Mouse (Mus musculus) hindbrain, postnatal 0 days (tissue): ENCODE results near the gene A630001G21Rik. TPM values are rescaled to one million over a fixed set of nuclear protein-coding genes. Genes with fewer than 3 reads are reported as not detected.

Experiments used
- ATAC-seq: fragments of 200-750 bp; cut with Nextera tagmentation; 2 replicates; pipeline ENCODE4 v1.8.0; 2017; ENCODE audit warnings: mild to moderate bottlenecking, moderate TSS enrichment, moderate library complexity
- DNase-seq: peaks from one replicate; pipeline ENCODE4 v3.0.0-alpha.2; 2015; ENCODE audit warnings: low spot score
- H3K27ac ChIP-seq: fragments of 300-500 bp; sonication (generic); 2 replicates; pipeline ENCODE4 v1.5.1; 2014; ENCODE audit warnings: mild to moderate bottlenecking
- H3K27me3 ChIP-seq: fragments of 300-500 bp; sonication (generic); 2 replicates; pipeline ENCODE4 v1.6.1; 2014; ENCODE audit warnings: low read length, mixed read lengths; ENCODE audit not compliant: insufficient read depth
- H3K36me3 ChIP-seq: fragments of 300-500 bp; sonication (generic); 2 replicates; pipeline ENCODE4 v1.6.1; 2014; ENCODE audit warnings: low read length, mixed read lengths; ENCODE audit not compliant: insufficient read depth
- H3K4me1 ChIP-seq: fragments of 300-500 bp; sonication (generic); 2 replicates; pipeline ENCODE4 v1.6.1; 2014; ENCODE audit warnings: antibody characterized with exemption, low read length, mixed read lengths; ENCODE audit not compliant: insufficient read depth
- H3K4me2 ChIP-seq: fragments of 300-500 bp; sonication (generic); 2 replicates; pipeline ENCODE4 v1.6.1; 2014; ENCODE audit warnings: low read depth, mild to moderate bottlenecking, low read length, moderate library complexity, mixed read lengths
- H3K4me3 ChIP-seq: fragments of 300-500 bp; sonication (generic); 2 replicates; pipeline ENCODE4 v1.5.1; 2014; ENCODE audit warnings: low read length
- H3K9ac ChIP-seq: fragments of 300-500 bp; sonication (generic); replicated peaks from 2 replicates; pipeline ENCODE4 v1.6.1; 2014; ENCODE audit warnings: mild to moderate bottlenecking, low read length, moderate library complexity, mixed read lengths
- H3K9me3 ChIP-seq: fragments of 300-500 bp; sonication (generic); 2 replicates; pipeline ENCODE4 v1.6.1; 2016; ENCODE audit warnings: low read length, mixed read lengths
- CTCF ChIP-seq: IDR thresholded peaks from 2 replicates; pipeline ENCODE4 v1.5.1; 2016; ENCODE audit warnings: antibody characterized with exemption, control low read depth, low read depth
- WGBS: fragments of 180-500 bp; shearing (Covaris S2); extraction: QIAGEN DNeasy Blood & Tissue Kit; methylation state at CpG from one replicate; pipeline ENCODE4 v1.1.7; 2014; 5-methylcytosine and 5-hydroxymethylcytosine counted together
- polyA plus RNA-seq: library from polyadenylated mRNA; unstranded; fragments of >200 nt; fragmentation: Nextera tagmentation; extraction: Ambion mirVana; gene quantifications from 2 replicates; pipeline ENCODE4 v1.2.1, GENCODE M21; 2015
- total RNA-seq: library from RNA; depleted of rRNA; stranded (reverse); fragments of >200 nt; gene quantifications from 2 replicates; pipeline ENCODE4 v1.2.3, GENCODE M21; 2014

Gene A630001G21Rik
- total and polyA plus RNA-seq, 2 experiments from 2014 or later = 0.36 TPM; not detected in 1

GRCm38 (mm10) chr1:85776154-85776553, 2.3 kb downstream of the A630001G21Rik start:
- Histone ChIP-seq H3K9ac (no peak overlapping the region), H3K4me3 (no peak overlapping the region), H3K27ac (no peak overlapping the region), H3K4me1 (no peaks in the 10 kb centered on the region), H3K27me3 (no peaks in the 10 kb centered on the region), H3K4me2 (0 out of 2 replicates have a peak overlapping the region, but pooled peaks have one; percentile 10), H3K36me3 (no peaks in the 10 kb centered on the region), H3K9me3 (no peaks in the 10 kb centered on the region)
- no peak for ATAC-seq
- TF ChIP-seq CTCF = no peak
- 48% methylated on average over 10 of the region's 10 CpGs for WGBS
- peak; percentile 19 for DNase-seq

- Histone ChIP-seq H3K9ac (no peak overlapping the region), H3K4me3 (no peak overlapping the region), H3K4me2 (no peak overlapping the region), H3K9me3 (no peaks in the 10 kb centered on the region), H3K36me3 (no peaks in the 10 kb centered on the region), H3K27ac (no peak overlapping the region), H3K4me1 (no peaks in the 10 kb centered on the region), H3K27me3 (no peaks in the 10 kb centered on the region)
- no peak for TF ChIP-seq CTCF
- WGBS = 65% methylated on average over 7 of the region's 7 CpGs
- ATAC-seq (peak; percentile 59), DNase-seq (peak; percentile 59)
Observed at GRCm38 (mm10) chr1:85775136-85775535, 3.3 kb downstream of the A630001G21Rik start.

GRCm38 (mm10) chr1:85771976-85772375, 6.5 kb downstream of the A630001G21Rik start:
- Histone ChIP-seq H3K27ac (no peak overlapping the region), H3K36me3 (no peaks in the 10 kb centered on the region), H3K4me2 (no peak overlapping the region), H3K4me1 (no peaks in the 10 kb centered on the region), H3K4me3 (no peak overlapping the region), H3K27me3 (no peaks in the 10 kb centered on the region), H3K9me3 (no peaks in the 10 kb centered on the region), H3K9ac (no peak overlapping the region)
- 72% methylated on average over 3 of the region's 3 CpGs for WGBS
- DNase-seq (no peak), ATAC-seq (no peak)
- TF ChIP-seq CTCF = no peak

- no peak for TF ChIP-seq CTCF
- Histone ChIP-seq H3K4me3 (no peak overlapping the region), H3K4me1 (no peaks in the 10 kb centered on the region), H3K36me3 (no peaks in the 10 kb centered on the region), H3K9ac (no peak overlapping the region), H3K9me3 (no peaks in the 10 kb centered on the region), H3K4me2 (no peak overlapping the region), H3K27me3 (no peaks in the 10 kb centered on the region), H3K27ac (no peak overlapping the region)
- ATAC-seq (no peak), DNase-seq (no peak)
- WGBS = 75% methylated on average over 1 of the region's 1 CpGs
Observed at GRCm38 (mm10) chr1:85767754-85768153, 10.7 kb downstream of the A630001G21Rik start.

GRCm38 (mm10) chr1:85766120-85766519, 12.3 kb downstream of the A630001G21Rik start:
- Histone ChIP-seq H3K4me2 (no peak overlapping the region), H3K4me3 (no peak overlapping the region), H3K27ac (no peak overlapping the region), H3K27me3 (no peaks in the 10 kb centered on the region), H3K36me3 (no peaks in the 10 kb centered on the region), H3K4me1 (no peaks in the 10 kb centered on the region), H3K9me3 (no peaks in the 10 kb centered on the region), H3K9ac (no peak overlapping the region)
- ATAC-seq (no peak), DNase-seq (no peak)
- WGBS = 83% methylated on average over 3 of the region's 3 CpGs
- TF ChIP-seq CTCF = no peak

GRCm38 (mm10) chr1:85764291-85764690, 14.2 kb downstream of the A630001G21Rik start:
- Histone ChIP-seq H3K4me1 (no peaks in the 10 kb centered on the region), H3K9ac (no peak overlapping the region), H3K27ac (no peak overlapping the region), H3K4me2 (no peak overlapping the region), H3K36me3 (no peaks in the 10 kb centered on the region), H3K27me3 (no peaks in the 10 kb centered on the region), H3K4me3 (no peak overlapping the region), H3K9me3 (no peaks in the 10 kb centered on the region)
- no peak for TF ChIP-seq CTCF
- ATAC-seq (no peak), DNase-seq (no peak)
- WGBS = 89% methylated on average over 4 of the region's 4 CpGs

GRCm38 (mm10) chr1:85763386-85763785, 15.1 kb downstream of the A630001G21Rik start:
- Histone ChIP-seq H3K9me3 (no peaks in the 10 kb centered on the region), H3K4me3 (no peak overlapping the region), H3K9ac (no peak overlapping the region), H3K36me3 (no peaks in the 10 kb centered on the region), H3K4me2 (no peak overlapping the region), H3K4me1 (no peaks in the 10 kb centered on the region), H3K27ac (no peak overlapping the region), H3K27me3 (no peaks in the 10 kb centered on the region)
- DNase-seq (no peak), ATAC-seq (no peak)
- no peak for TF ChIP-seq CTCF
- 80% methylated on average over 6 of the region's 6 CpGs for WGBS
